Mouse (Mus musculus): ENCODE results near the gene Saa1. TPM values are rescaled to one million over a fixed set of nuclear protein-coding genes. Genes with fewer than 3 reads are reported as not detected.

The Saa1 gene
- total RNA-seq, 2 experiments from 2014 or later, result 0.40 TPM; not detected in 1

- intact Hi-C loops (cut with DNase I; ENCODE audit: low total_unique reads), result no loop called here
- DNase-seq, result no peak
Measured at GRCm38 (mm10) chr7:46723354-46723753, 19.4 kb downstream of the Saa1 start.

GRCm38 (mm10) chr7:46720460-46720859 lies 22.3 kb downstream of the Saa1 start:
- DNase-seq, result no peak
- intact Hi-C loops (cut with DNase I; ENCODE audit: low total_unique reads), result no loop called here

GRCm38 (mm10) chr7:46719526-46719925 lies 23.3 kb downstream of the Saa1 start:
- intact Hi-C loops (cut with DNase I; ENCODE audit: low total_unique reads), result loop anchor here (10.0 kb wide), 1 partner anchor 75 kb away; no protein-coding TSS in a partner anchor
- DNase-seq, result peak; percentile 47

GRCm38 (mm10) chr7:46718591-46719270 lies 24.0 kb downstream of the Saa1 start:
- intact Hi-C loops (cut with DNase I; ENCODE audit: low total_unique reads), result loop anchor here (10.0 kb wide), 1 partner anchor 74 kb away; no protein-coding TSS in a partner anchor
- DNase-seq, result no peak

GRCm38 (mm10) chr7:46716897-46717296 lies 25.9 kb downstream of the Saa1 start:
- DNase-seq, result peak; percentile 20

GRCm38 (mm10) chr7:46715600-46715999 lies 27.2 kb downstream of the Saa1 start, which contains the start of gene Saa3:
Gene Saa3 (minus strand): TSS chr7:46715700.
- no peak for DNase-seq

More at GRCm38 (mm10) chr7:46716897-46717296, 25.9 kb downstream of the Saa1 start:
- intact Hi-C loops (cut with DNase I; ENCODE audit: low total_unique reads), result loop anchor here (10.0 kb wide), 1 partner anchor 72 kb away; no protein-coding TSS in a partner anchor

GRCm38 (mm10) chr7:46714518-46714917 lies 28.3 kb downstream of the Saa1 start:
- peak; percentile 52 for DNase-seq
- intact Hi-C loops (cut with DNase I; ENCODE audit: low total_unique reads), result loop anchor here (5.0 to 10.0 kb wide), 2 partner anchors 53 to 70 kb away; no protein-coding TSS in a partner anchor

More at GRCm38 (mm10) chr7:46715600-46715999, 27.2 kb downstream of the Saa1 start, which contains the start of gene Saa3:
- intact Hi-C loops (cut with DNase I; ENCODE audit: low total_unique reads), result loop anchor here (10.0 kb wide), 1 partner anchor 71 kb away; no protein-coding TSS in a partner anchor

GRCm38 (mm10) chr7:46712250-46712649 lies 30.5 kb downstream of the Saa1 start:
- intact Hi-C loops (cut with DNase I; ENCODE audit: low total_unique reads), result loop anchor here (5.0 to 10.0 kb wide), 2 partner anchors 55 to 67 kb away; no protein-coding TSS in a partner anchor
- DNase-seq, result no peak

- intact Hi-C loops (cut with DNase I; ENCODE audit: low total_unique reads), result loop anchor here (5.0 to 10.0 kb wide), 2 partner anchors 57 to 66 kb away; no protein-coding TSS in a partner anchor
- peak; percentile 86 for DNase-seq
Measured at GRCm38 (mm10) chr7:46710390-46710844, 32.4 kb downstream of the Saa1 start, which contains the start of gene Saal1. Gene Saal1 (minus strand): TSS chr7:46710680.

GRCm38 (mm10) chr7:46700521-46701025 lies 42.2 kb downstream of the Saa1 start:
- no peak for DNase-seq
- intact Hi-C loops (cut with DNase I; ENCODE audit: low total_unique reads), result no loop called here

- intact Hi-C loops (cut with DNase I; ENCODE audit: low total_unique reads), result no loop called here
Measured at GRCm38 (mm10) chr7:46696754-46697153, 46.0 kb downstream of the Saa1 start.

More at GRCm38 (mm10) chr7:46696754-46697153, 46.0 kb downstream of the Saa1 start:
- DNase-seq, result no peak

Other genes starting within 250 kb of the Saa1 start
- gene Sergef, start 103.2 kb downstream of the Saa1 start, total RNA-seq (2021), result 1 to 10 TPM; 3.6 to 4.7 TPM
- 1 to 10 TPM in 1 of 2 experiments, under 1 TPM in 1; 0.47 to 1.4 TPM for gene Tph1, start 70.4 kb downstream of the Saa1 start, total RNA-seq (2021)
- 1 to 10 TPM; 4.1 to 4.9 TPM for gene Saal1, start 32.3 kb downstream of the Saa1 start, total RNA-seq (2021)
- gene Saa3, start 27.3 kb downstream of the Saa1 start, total RNA-seq (2021), result not detected
- gene Saa4, start 10.4 kb downstream of the Saa1 start, total RNA-seq (2021), result not detected
- under 1 TPM in 1 of 2 experiments, not detected in 1; 0.35 TPM for gene Saa2, start 8.8 kb upstream of the Saa1 start, total RNA-seq (2021)
- 10 to 100 TPM; 10.5 to 11.9 TPM for gene Hps5, start 53.1 kb upstream of the Saa1 start, total RNA-seq (2021)
- gene Gtf2h1, start 53.1 kb upstream of the Saa1 start, total RNA-seq (2021), result 10 to 100 TPM; 14.5 to 16.8 TPM
- gene Ldha, start 98.5 kb upstream of the Saa1 start, total RNA-seq (2021), result 1,000 to 10,000 TPM; 2,600 to 2,686 TPM
- not detected for gene Ldhc, start 118.2 kb upstream of the Saa1 start, total RNA-seq (2021)
- 10 to 100 TPM; 43.4 to 49.2 TPM for gene Tsg101, start 177.0 kb upstream of the Saa1 start, total RNA-seq (2021)
- gene Uevld, start 215.5 kb upstream of the Saa1 start, total RNA-seq (2021), result 10 to 100 TPM; 10.2 TPM
- not detected for gene Gm9999, start 240.6 kb upstream of the Saa1 start, total RNA-seq (2021)

Data from gastrocnemius, postnatal 14 days (tissue).